Mouse (Mus musculus): ENCODE results near the gene Ptprr.

The Ptprr gene

GRCm38 (mm10) chr10:116017845-116018479 is at the start of gene Ptprr:
Gene Ptprr, plus strand, starts transcription at chr10:116018213.
- in situ Hi-C loops (cut with MboI; ENCODE audit: low pct_unique_long_range_greater_than_20kb in 1 of 2, low sequenced_read_pairs in 2 of 2, unreplicated experiment in 1 of 2): no loop called here

GRCm38 (mm10) chr10:115976345-115976744 is 41.7 kb upstream of the Ptprr start:
- in situ Hi-C loops (cut with MboI; ENCODE audit: low pct_unique_long_range_greater_than_20kb in 1 of 2, low sequenced_read_pairs in 2 of 2, unreplicated experiment in 1 of 2): no loop called here

- in situ Hi-C loops (cut with MboI; ENCODE audit: low pct_unique_long_range_greater_than_20kb in 1 of 2, low sequenced_read_pairs in 2 of 2, unreplicated experiment in 1 of 2): no loop called here
These were observed 39.0 kb upstream of the Ptprr start for GRCm38 (mm10) chr10:115978992-115979391.

- in situ Hi-C loops (cut with MboI; ENCODE audit: low pct_unique_long_range_greater_than_20kb in 1 of 2, low sequenced_read_pairs in 2 of 2, unreplicated experiment in 1 of 2): no loop called here
These were observed 38.0 kb upstream of the Ptprr start for GRCm38 (mm10) chr10:115980018-115980417.

DNA sequence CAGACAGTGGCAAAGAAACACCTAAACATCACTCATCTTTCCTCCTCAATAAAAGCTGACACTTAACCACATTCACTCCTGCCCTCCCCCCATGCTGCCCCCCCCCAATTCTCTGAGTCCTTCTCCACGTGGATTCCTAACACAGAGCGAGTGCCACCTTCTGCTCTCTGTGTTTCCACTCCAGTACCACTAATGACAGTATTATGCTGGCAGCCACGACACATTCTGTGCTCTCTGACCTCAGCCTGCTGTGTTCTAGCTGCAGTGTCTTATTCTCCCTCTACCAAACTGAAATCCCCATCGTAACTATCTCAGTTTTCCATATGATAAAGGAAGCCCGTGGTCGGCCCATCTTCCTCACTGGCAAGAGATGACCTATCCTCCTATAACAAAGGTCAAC is 33.7 kb upstream of the Ptprr start:
- in situ Hi-C loops (cut with MboI; ENCODE audit: low pct_unique_long_range_greater_than_20kb in 1 of 2, low sequenced_read_pairs in 2 of 2, unreplicated experiment in 1 of 2): no loop called here

GRCm38 (mm10) chr10:116001838-116002237 is 16.2 kb upstream of the Ptprr start:
- in situ Hi-C loops (cut with MboI; ENCODE audit: low pct_unique_long_range_greater_than_20kb in 1 of 2, low sequenced_read_pairs in 2 of 2, unreplicated experiment in 1 of 2): no loop called here

GRCm38 (mm10) chr10:116006675-116007074 is 11.3 kb upstream of the Ptprr start:
- in situ Hi-C loops (cut with MboI; ENCODE audit: low pct_unique_long_range_greater_than_20kb in 1 of 2, low sequenced_read_pairs in 2 of 2, unreplicated experiment in 1 of 2): no loop called here

- in situ Hi-C loops (cut with MboI; ENCODE audit: low pct_unique_long_range_greater_than_20kb in 1 of 2, low sequenced_read_pairs in 2 of 2, unreplicated experiment in 1 of 2): no loop called here
These were observed 473 bp downstream of the Ptprr start for GRCm38 (mm10) chr10:116018480-116018891.

DNA sequence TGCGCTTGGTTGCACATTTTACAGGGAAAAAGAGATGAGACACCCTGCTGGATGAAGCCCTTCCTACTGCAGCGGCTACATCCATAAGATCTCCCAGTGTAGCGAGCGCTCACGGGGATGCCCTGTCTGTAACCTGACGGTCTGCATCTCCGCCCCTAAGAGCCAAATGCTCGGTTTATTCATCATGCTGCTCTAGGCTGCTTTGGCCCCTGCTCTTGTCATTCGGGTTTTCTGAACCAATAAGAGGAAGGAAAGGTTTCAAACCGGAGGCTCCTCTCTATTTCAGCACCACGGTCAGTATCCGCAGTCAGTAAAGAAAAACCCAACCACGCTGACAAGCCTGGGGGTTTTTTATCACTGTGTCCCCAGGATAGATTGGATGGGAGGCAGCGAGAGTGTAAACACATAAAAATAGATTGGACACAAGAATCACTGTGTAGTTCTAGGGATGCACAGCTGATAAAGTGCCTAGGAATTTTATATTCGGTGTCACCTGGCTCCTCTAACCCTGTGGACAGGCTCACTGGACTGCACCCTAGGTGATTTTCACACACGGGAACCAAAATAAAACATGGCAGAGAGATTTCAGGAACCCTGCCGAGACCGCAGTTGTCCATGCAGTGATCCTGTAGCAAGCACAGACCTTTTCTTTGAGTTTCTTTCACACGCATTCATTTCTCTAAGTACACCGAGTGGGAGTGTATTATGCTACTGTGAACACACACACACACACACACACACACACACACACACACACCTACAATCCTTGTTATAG is 1.3 kb downstream of the Ptprr start:
- in situ Hi-C loops (cut with MboI; ENCODE audit: low pct_unique_long_range_greater_than_20kb in 1 of 2, low sequenced_read_pairs in 2 of 2, unreplicated experiment in 1 of 2): no loop called here

- in situ Hi-C loops (cut with MboI; ENCODE audit: low pct_unique_long_range_greater_than_20kb in 1 of 2, low sequenced_read_pairs in 2 of 2, unreplicated experiment in 1 of 2): no loop called here
These were observed 3.1 kb downstream of the Ptprr start for GRCm38 (mm10) chr10:116021081-116021480.

DNA sequence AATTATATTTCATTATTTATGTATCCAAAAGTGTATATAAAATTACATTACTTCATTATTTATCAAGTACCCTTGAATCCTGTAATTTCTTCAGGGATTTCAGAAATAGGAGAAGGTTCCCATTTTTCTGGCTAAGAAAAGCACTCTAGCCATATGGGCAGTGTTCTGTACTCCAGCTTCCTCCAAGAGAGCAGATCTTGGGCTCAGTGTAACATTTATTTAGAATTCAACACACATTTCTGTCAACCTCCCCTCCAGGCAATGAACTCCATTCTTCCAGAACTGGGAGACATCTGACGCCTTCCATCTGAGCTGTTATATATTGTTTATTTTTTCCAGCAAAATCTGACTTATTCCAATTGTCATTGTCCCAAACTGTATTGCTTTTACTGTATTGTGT is 20.1 kb downstream of the Ptprr start:
- in situ Hi-C loops (cut with MboI; ENCODE audit: low pct_unique_long_range_greater_than_20kb in 1 of 2, low sequenced_read_pairs in 2 of 2, unreplicated experiment in 1 of 2): no loop called here

DNA sequence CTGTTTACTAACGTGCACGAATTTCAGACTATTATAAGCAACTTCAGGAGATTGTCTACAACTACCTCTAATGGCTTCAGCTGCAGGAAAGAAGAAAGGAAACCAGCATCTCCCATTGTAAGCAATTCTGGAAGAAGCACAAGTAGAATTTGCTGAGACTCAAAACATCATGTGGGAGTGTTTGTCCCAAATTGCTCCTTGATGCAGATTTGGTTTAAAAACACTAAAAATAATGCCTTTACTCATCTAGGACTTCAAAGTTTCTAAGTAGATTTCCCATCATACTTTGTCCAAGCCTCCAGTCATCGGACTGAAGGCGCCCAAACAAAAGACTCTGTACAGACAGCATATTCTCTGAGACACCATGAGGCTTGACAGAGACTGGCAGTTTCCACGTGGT is 57.9 kb downstream of the Ptprr start:
- in situ Hi-C loops (cut with MboI; ENCODE audit: low pct_unique_long_range_greater_than_20kb in 1 of 2, low sequenced_read_pairs in 2 of 2, unreplicated experiment in 1 of 2): no loop called here

- in situ Hi-C loops (cut with MboI; ENCODE audit: low pct_unique_long_range_greater_than_20kb in 1 of 2, low sequenced_read_pairs in 2 of 2, unreplicated experiment in 1 of 2): no loop called here
These were observed 60.6 kb downstream of the Ptprr start for GRCm38 (mm10) chr10:116078636-116079035.

DNA sequence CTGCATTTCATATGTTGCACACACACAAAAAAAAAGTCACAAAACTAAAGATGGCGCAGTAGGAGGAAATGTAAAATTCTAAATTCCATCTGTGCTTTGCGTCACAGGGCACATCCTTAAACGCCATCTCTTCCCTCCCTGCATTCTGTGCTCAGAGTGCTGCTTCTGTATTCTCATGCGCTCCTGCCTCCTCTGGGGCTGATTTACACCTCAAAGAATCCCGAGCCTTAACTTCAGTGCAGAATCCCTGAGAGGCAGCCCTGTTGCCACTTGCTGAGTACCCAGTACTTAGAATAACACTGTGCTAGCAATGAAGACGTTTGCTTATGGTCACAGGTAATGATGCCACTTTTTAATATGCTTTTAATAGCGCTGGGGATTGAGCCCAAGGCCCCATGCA is 61.4 kb downstream of the Ptprr start:
- in situ Hi-C loops (cut with MboI; ENCODE audit: low pct_unique_long_range_greater_than_20kb in 1 of 2, low sequenced_read_pairs in 2 of 2, unreplicated experiment in 1 of 2): no loop called here

GRCm38 (mm10) chr10:116080841-116081240 is 62.8 kb downstream of the Ptprr start:
- in situ Hi-C loops (cut with MboI; ENCODE audit: low pct_unique_long_range_greater_than_20kb in 1 of 2, low sequenced_read_pairs in 2 of 2, unreplicated experiment in 1 of 2): no loop called here

DNA sequence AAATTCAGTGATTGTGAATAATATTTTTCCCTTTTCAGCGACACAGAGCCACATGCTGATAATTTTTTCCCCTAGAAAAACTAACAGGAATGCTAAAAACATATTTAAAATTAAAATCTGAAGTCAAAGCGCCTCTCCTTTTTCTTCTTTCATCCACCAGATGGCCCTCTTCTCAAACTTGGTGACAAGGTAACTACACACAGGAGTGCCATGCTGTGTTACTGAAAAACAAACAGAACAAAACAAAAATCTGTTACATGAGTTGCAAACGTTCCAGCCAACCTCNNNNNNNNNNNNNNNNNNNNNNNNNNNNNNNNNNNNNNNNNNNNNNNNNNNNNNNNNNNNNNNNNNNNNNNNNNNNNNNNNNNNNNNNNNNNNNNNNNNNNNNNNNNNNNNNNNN is 66.0 kb downstream of the Ptprr start:
- in situ Hi-C loops (cut with MboI; ENCODE audit: low pct_unique_long_range_greater_than_20kb in 1 of 2, low sequenced_read_pairs in 2 of 2, unreplicated experiment in 1 of 2): no loop called here

DNA sequence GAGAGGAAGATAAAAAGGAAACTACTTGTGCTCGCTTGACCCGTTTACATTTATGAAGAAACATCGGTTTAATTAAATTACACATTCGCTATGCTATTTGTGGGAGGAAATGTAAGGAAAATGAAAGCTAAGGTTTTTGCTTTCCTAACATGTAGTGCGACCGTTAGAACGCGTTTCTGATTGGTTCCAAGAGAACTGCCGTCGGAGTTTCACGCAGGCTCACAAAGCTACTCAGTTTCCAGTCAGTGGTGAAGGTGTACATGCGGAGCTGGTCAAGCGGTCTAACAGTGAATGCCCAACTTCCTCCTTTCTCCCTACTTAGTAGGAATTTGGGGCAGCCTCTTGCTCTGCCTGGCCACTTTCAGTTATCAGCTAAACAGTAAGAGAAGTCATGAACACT is 78.5 kb downstream of the Ptprr start:
- in situ Hi-C loops (cut with MboI; ENCODE audit: low pct_unique_long_range_greater_than_20kb in 1 of 2, low sequenced_read_pairs in 2 of 2, unreplicated experiment in 1 of 2): no loop called here

GRCm38 (mm10) chr10:116098470-116098869 is 80.5 kb downstream of the Ptprr start:
- in situ Hi-C loops (cut with MboI; ENCODE audit: low pct_unique_long_range_greater_than_20kb in 1 of 2, low sequenced_read_pairs in 2 of 2, unreplicated experiment in 1 of 2): no loop called here

- in situ Hi-C loops (cut with MboI; ENCODE audit: low pct_unique_long_range_greater_than_20kb in 1 of 2, low sequenced_read_pairs in 2 of 2, unreplicated experiment in 1 of 2): no loop called here
These were observed 90.2 kb downstream of the Ptprr start for GRCm38 (mm10) chr10:116108176-116108575.

DNA sequence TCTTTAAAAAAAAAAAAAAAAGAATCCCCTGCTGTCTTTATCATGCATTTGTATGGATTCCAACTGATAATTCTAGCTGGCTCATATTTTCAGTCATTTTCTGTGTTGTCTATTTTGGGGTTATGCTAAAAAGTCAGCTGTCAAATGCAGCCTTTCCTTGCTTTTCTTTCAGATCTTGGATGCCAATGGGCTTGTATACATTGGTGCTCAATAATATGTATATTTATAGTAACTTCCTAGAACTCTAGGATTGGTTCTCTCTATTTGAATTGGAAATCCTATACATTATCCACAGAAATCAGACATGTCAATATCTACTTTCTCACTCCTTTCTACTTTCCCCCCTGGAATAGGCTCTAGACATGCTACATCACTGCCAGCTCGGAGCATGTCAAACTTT is 90.7 kb downstream of the Ptprr start:
- in situ Hi-C loops (cut with MboI; ENCODE audit: low pct_unique_long_range_greater_than_20kb in 1 of 2, low sequenced_read_pairs in 2 of 2, unreplicated experiment in 1 of 2): no loop called here
